Comparison of ENCODE assay signal across 8 mouse cellular contexts in genomic region chr2:114013295-114013771, GRCm38 (mm10). TPM values are rescaled to one million over a fixed set of nuclear protein-coding genes. Genes with fewer than 3 reads are reported as not detected.
DNase-seq lines count a peak whose midpoint lies in the region; ATAC-seq and TF ChIP-seq lines count a peak whose summit lies in the region.

TSS of gene Gjd2 (minus strand) at chr2:114013619.

- no peak within 1 kb of the TSS for H3K9ac ChIP-seq in embryonic facial prominence, embryonic 11.5 days (replicated peaks; ENCODE audit: low read length)
- peak within 1 kb of the TSS; percentile 79 for H3K9ac ChIP-seq in hindbrain, postnatal 0 days (replicated peaks; ENCODE audit: low read length)
- H3K9ac ChIP-seq in midbrain, postnatal 0 days (replicated peaks; ENCODE audit: low read length, poor library complexity, severe bottlenecking) = peak within 1 kb of the TSS; percentile 88

- peak; percentile 63; the same call in 1 of the 2 replicates for ATAC-seq in embryonic facial prominence, embryonic 11.5 days (replicated peaks; ENCODE audit: insufficient number of reproducible peaks, low FRiP score, low TSS enrichment, low read depth)
- ATAC-seq in hindbrain, postnatal 0 days = peak; percentile 85
- peak; percentile 86 for ATAC-seq in midbrain, postnatal 0 days (ENCODE audit: low FRiP score)

- WGBS in embryonic facial prominence, embryonic 11.5 days = 1% methylated on average over 60 of the region's 60 CpGs
- under 1% methylated on average over 54 of the region's 60 CpGs for WGBS in hindbrain, postnatal 0 days
- WGBS in midbrain, postnatal 0 days = under 1% methylated on average over 53 of the region's 60 CpGs

- peaks cover 6% of the 10 kb centered on the region; the same call in 1 of the 2 replicates for H3K4me1 ChIP-seq in embryonic facial prominence, embryonic 11.5 days (ENCODE audit: control insufficient read depth, insufficient read depth, low read length)
- H3K4me1 ChIP-seq in hindbrain, postnatal 0 days (ENCODE audit: insufficient read depth, low read length) = 0 out of 2 replicates have a peak, but pooled peaks cover 3% of the 10 kb centered on the region
- H3K4me1 ChIP-seq in midbrain, postnatal 0 days (ENCODE audit: insufficient read depth, low read length) = no peaks in the 10 kb centered on the region; the same call in 1 of the 2 replicates

- peak within 1 kb of the TSS; percentile 55 for H3K4me3 ChIP-seq in layer of hippocampus, adult 2 months
- H3K4me3 ChIP-seq in embryonic facial prominence, embryonic 11.5 days (ENCODE audit: low read depth, low read length) = peak within 1 kb of the TSS; percentile 39
- H3K4me3 ChIP-seq in hindbrain, postnatal 0 days (ENCODE audit: low read length) = peak within 1 kb of the TSS; percentile 69
- peak within 1 kb of the TSS; percentile 79 for H3K4me3 ChIP-seq in midbrain, postnatal 0 days (ENCODE audit: low read depth, low read length)

- peak in 1 of 2 experiments; percentile 9 for DNase-seq in layer of hippocampus, adult 2 months (ENCODE audit: low spot score in 2 of 2)
- no peak for DNase-seq in layer of hippocampus, adult 18-20 months (ENCODE audit: low spot score in 2 of 2)
- DNase-seq in adrenal gland, postnatal 14 days = peak; percentile 40
- peak; percentile 33 for DNase-seq in embryonic facial prominence, embryonic 11.5 days (ENCODE audit: low spot score)
- peak; percentile 76 for DNase-seq in hindbrain, postnatal 0 days (ENCODE audit: low spot score)
- peak; percentile 64 for DNase-seq in midbrain, postnatal 0 days (ENCODE audit: low spot score)
- no peak for DNase-seq in urinary bladder, postnatal 14 days (ENCODE audit: low spot score)
- no peak for DNase-seq in T-cell, adult 2 months (ENCODE audit: low spot score)

- TF ChIP-seq CTCF in layer of hippocampus, adult 2 months (conservative IDR thresholded peaks at IDR 0.05) = no peak
- TF ChIP-seq CTCF in hindbrain, postnatal 0 days (IDR thresholded peaks at IDR 0.05; ENCODE audit: low read depth) = no peak
- TF ChIP-seq CTCF in midbrain, postnatal 0 days (IDR thresholded peaks at IDR 0.05) = no peak

- no peaks in the 10 kb centered on the region for H3K36me3 ChIP-seq in embryonic facial prominence, embryonic 11.5 days (replicated peaks; ENCODE audit: control insufficient read depth, insufficient read depth, low read depth, low read length)
- no peaks in the 10 kb centered on the region for H3K36me3 ChIP-seq in hindbrain, postnatal 0 days (ENCODE audit: insufficient read depth, low read length)
- no peaks in the 10 kb centered on the region for H3K36me3 ChIP-seq in midbrain, postnatal 0 days (ENCODE audit: insufficient read depth, low read length)

- peaks cover 24% of the 10 kb centered on the region for H3K27me3 ChIP-seq in embryonic facial prominence, embryonic 11.5 days (ENCODE audit: control insufficient read depth, insufficient read depth, low read length)
- 0 out of 2 replicates have a peak, but pooled peaks cover 5% of the 10 kb centered on the region for H3K27me3 ChIP-seq in hindbrain, postnatal 0 days (ENCODE audit: insufficient read depth, low read length)
- H3K27me3 ChIP-seq in midbrain, postnatal 0 days (ENCODE audit: insufficient read depth, low read length) = no peaks in the 10 kb centered on the region

- H3K27ac ChIP-seq in layer of hippocampus, adult 2 months = peak within 1 kb of the TSS; percentile 53; the same call in 1 of the 2 replicates
- no peak within 1 kb of the TSS for H3K27ac ChIP-seq in embryonic facial prominence, embryonic 11.5 days (replicated peaks; ENCODE audit: low read depth, low read length)
- peak within 1 kb of the TSS; percentile 87 for H3K27ac ChIP-seq in hindbrain, postnatal 0 days
- peak within 1 kb of the TSS; percentile 86 for H3K27ac ChIP-seq in midbrain, postnatal 0 days (ENCODE audit: low read depth, low read length)

- peak within 1 kb of the TSS; percentile 84 for H3K4me2 ChIP-seq in embryonic facial prominence, embryonic 11.5 days (ENCODE audit: low read depth, low read length)
- H3K4me2 ChIP-seq in hindbrain, postnatal 0 days (ENCODE audit: low read depth, low read length) = peak within 1 kb of the TSS; percentile 70
- peak within 1 kb of the TSS; percentile 67 for H3K4me2 ChIP-seq in midbrain, postnatal 0 days (ENCODE audit: low read depth, low read length, poor library complexity, severe bottlenecking)

- no peaks in the 10 kb centered on the region for H3K9me3 ChIP-seq in embryonic facial prominence, embryonic 11.5 days (replicated peaks; ENCODE audit: control insufficient read depth, low read length)
- H3K9me3 ChIP-seq in hindbrain, postnatal 0 days (ENCODE audit: low read length) = no peaks in the 10 kb centered on the region
- H3K9me3 ChIP-seq in midbrain, postnatal 0 days (ENCODE audit: low read length) = no peaks in the 10 kb centered on the region

RNA-seq across cellular contexts. Expression of gene Gjd2, which starts in this region (rescaled TPM):
- total RNA-seq in layer of hippocampus, adult 2 months (2021) = 1 to 10 TPM; 4.8 to 5.5 TPM
- total RNA-seq in layer of hippocampus, adult 18-20 months (2021) = 1 to 10 TPM; 4.5 to 4.8 TPM
- 6.9 and 8.5 TPM in 2 replicates for total RNA-seq in adrenal gland, postnatal 14 days (2021)
- polyA plus RNA-seq in embryonic facial prominence, embryonic 11.5 days (2014; fragmentation: Nextera tagmentation; extraction: Ambion mirVana) = 0.10 and 0.17 TPM in 2 replicates
- total RNA-seq in hindbrain, postnatal 0 days (2014; rRNA removed) = 58.7 and 60.8 TPM in 2 replicates
- 11.9 and 12.8 TPM in 2 replicates for polyA plus RNA-seq in hindbrain, postnatal 0 days (2015; fragmentation: Nextera tagmentation; extraction: Ambion mirVana)
- total RNA-seq in midbrain, postnatal 0 days (2014; rRNA removed) = 73.3 TPM in 2 replicates
- polyA plus RNA-seq in midbrain, postnatal 0 days (2015; fragmentation: Nextera tagmentation; extraction: Ambion mirVana) = 11.1 and 13.2 TPM in 2 replicates

Comparison
In these comparisons a context has a peak if more than half of its experiments do, and no peak if none do; other contexts are left out.
1. RNA of gene Gjd2 (polyA plus RNA-seq): 11.9 to 12.8 TPM in hindbrain, postnatal 0 days and 11.1 to 13.2 TPM in midbrain, postnatal 0 days; 0.10 to 0.17 TPM in embryonic facial prominence, embryonic 11.5 days; every median in the first group is over 10 times any median in the second.
2. Peak in DNase-seq, ATAC-seq, H3K4me3 ChIP-seq and H3K4me2 ChIP-seq in embryonic facial prominence, embryonic 11.5 days; RNA of the gene not detected or under 1 TPM.
3. DNase-seq: peak in adrenal gland, postnatal 14 days (single experiment), hindbrain, postnatal 0 days (single experiment) and midbrain, postnatal 0 days (single experiment); none in layer of hippocampus, adult 18-20 months (0 of 2), urinary bladder, postnatal 14 days (single experiment) and T-cell, adult 2 months (single experiment).
4. Peak in every context shown above with its lines, with median percentiles within 50 percentile points of each other: H3K4me3 ChIP-seq, ATAC-seq and H3K4me2 ChIP-seq.